Mouse (Mus musculus): Measurements from ENCODE around the gene Cracr2b.
A peak's percentile ranks its signal among the peaks of the same experiment; 100 is the strongest.
"Not testable (repeated sequence)": the region's sequence is repeated elsewhere in the genome, so short reads cannot be mapped to it uniquely, and the experiment has no call there.

Cracr2b gene

GRCm38 (mm10) chr7:141432741-141433516 lies 28.0 kb upstream of the Cracr2b start:
- DNase-seq (ENCODE audit: low read depth in 2 of 2, low spot score in 2 of 2) = no peak

- no peak for DNase-seq (ENCODE audit: low read depth in 2 of 2, low spot score in 2 of 2)
Measured at GRCm38 (mm10) chr7:141433517-141434400, 27.1 kb upstream of the Cracr2b start.

GRCm38 (mm10) chr7:141434464-141434863 lies 26.4 kb upstream of the Cracr2b start:
- no peak for DNase-seq (ENCODE audit: low read depth in 2 of 2, low spot score in 2 of 2)

- DNase-seq (ENCODE audit: low read depth in 2 of 2, low spot score in 2 of 2) = peak in 1 of 2 experiments; percentile 49
Measured at GRCm38 (mm10) chr7:141435129-141435855, 25.6 kb upstream of the Cracr2b start.

- no peak for DNase-seq (ENCODE audit: low read depth in 2 of 2, low spot score in 2 of 2)
Measured at GRCm38 (mm10) chr7:141435856-141436522, 24.9 kb upstream of the Cracr2b start.

DNA sequence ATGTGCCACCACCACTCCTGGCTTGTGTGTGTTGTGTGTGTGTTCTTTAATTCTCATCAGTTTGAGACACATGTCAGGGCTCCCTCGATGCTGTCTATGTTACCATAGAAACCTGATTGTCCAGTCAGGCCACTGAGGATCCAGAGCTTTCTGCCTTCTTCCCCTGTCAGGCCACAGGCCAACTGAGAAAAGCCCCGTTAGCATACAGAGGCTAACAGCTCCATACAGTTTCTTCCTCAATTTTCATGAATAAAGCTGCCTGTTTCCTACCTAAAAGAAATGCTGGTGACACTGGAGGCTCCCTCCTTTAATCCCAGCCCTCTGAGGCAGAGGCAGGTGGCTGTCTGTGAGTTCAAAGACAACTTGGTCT lies 24.4 kb upstream of the Cracr2b start:
- no peak for DNase-seq (ENCODE audit: low read depth in 2 of 2, low spot score in 2 of 2)

DNA sequence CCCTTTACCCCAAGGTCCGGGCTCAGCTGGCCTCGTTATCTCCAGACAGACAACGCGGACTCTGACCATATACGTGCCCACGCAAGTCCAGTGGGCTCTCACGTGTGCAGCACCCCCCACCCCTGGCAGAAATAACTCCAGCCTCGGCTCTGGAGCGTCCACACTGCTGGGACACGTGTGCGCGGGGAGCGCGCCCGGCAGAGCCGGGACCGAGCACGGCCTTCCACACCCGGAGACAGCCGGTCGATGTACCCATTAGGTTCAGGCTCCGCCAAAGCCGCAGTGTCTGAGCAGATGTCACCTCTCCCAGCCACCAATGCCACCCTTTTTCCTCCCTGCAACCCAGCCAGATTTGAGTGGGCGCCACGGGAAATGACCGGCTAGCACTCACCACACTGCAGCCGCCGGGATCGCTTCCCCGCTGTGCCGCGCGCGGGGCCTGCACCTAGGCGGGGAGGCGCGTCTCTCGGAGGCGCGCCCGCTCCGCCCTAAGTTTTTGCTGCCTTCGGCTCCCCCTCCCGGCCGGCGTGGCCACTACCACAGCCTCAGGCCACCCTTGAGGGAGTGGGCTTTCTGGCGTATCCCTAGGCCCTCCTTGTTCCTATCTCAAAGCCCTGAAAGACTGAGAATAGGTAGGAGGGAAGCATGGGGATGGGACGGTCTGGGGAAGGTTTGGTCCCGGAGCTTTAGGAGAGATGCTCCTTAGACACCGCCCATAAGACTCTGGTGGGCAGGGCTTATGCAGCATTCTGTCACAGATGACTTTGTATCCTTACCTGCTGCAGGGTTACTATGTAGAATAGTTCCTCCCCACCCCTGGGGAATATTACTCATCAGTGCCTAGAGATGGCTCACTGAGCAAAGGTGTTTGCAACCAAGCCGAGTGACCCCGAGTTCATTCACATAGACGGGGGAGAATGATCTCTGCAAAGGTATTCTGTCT lies 23.4 kb upstream of the Cracr2b start, which contains the start of gene Slc25a22:
Slc25a22 (minus strand) TSS at position 715 of the 943 bp plus-strand sequence.
- DNase-seq (ENCODE audit: low read depth in 2 of 2, low spot score in 2 of 2) = peak; percentile 72 to 80

- no peak for DNase-seq (ENCODE audit: low read depth in 2 of 2, low spot score in 2 of 2)
Measured at GRCm38 (mm10) chr7:141438201-141438968, 22.5 kb upstream of the Cracr2b start.

DNA sequence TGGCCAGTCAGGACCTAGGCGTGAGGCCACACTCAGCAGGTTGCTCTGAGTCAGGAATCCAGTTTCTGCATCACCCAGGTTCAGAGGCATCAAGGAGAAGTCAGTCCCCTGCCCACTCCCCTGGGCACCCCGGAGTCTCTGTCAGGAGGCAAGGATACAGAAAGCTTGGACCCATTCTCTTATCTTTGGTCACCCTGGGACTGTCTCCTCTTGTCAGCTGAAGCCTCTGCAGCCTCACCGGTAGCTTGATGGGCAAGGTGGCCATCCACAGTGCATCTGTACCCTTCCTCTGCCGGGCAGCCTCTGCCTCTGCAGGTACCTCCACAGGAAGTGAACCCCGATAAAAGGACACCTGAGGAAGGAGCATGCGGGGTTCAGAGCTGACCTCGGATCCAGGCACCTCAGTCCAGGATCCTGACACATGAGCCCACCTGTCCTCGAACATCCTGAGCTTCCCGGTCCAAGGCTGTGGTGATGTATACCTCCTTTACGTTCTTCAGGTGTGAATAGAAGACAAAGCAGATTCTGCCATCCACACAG lies 21.7 kb upstream of the Cracr2b start:
- DNase-seq (ENCODE audit: low read depth in 2 of 2, low spot score in 2 of 2) = no peak

- no peak for DNase-seq (ENCODE audit: low read depth in 2 of 2, low spot score in 2 of 2)
Measured at GRCm38 (mm10) chr7:141439811-141440210, 21.1 kb upstream of the Cracr2b start.

GRCm38 (mm10) chr7:141440613-141441012 lies 20.3 kb upstream of the Cracr2b start:
- DNase-seq (ENCODE audit: low read depth in 2 of 2, low spot score in 2 of 2) = no peak

DNA sequence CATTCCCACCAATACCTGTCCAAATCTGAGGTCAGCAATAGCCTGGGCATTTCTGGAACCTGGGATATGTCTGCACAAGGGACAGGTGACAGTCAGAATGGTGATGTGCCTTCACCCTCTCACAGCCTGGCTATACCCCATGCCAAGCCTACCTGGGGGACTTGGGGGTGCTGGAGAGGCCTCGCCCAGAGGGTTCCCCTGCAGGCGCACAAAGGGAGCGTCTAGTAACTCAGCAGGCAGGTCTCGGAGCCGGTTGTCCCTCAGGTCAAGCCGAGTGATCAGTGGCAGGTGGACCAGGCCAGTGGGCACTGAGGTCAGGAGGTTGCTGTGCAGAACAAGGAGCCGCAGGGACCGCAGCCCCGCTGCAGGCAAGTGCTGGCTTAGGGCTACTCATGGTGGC lies 19.4 kb upstream of the Cracr2b start:
- DNase-seq (ENCODE audit: low read depth in 2 of 2, low spot score in 2 of 2) = no peak

GRCm38 (mm10) chr7:141442199-141442598 lies 18.7 kb upstream of the Cracr2b start:
- DNase-seq (ENCODE audit: low read depth in 2 of 2, low spot score in 2 of 2) = no peak

DNA sequence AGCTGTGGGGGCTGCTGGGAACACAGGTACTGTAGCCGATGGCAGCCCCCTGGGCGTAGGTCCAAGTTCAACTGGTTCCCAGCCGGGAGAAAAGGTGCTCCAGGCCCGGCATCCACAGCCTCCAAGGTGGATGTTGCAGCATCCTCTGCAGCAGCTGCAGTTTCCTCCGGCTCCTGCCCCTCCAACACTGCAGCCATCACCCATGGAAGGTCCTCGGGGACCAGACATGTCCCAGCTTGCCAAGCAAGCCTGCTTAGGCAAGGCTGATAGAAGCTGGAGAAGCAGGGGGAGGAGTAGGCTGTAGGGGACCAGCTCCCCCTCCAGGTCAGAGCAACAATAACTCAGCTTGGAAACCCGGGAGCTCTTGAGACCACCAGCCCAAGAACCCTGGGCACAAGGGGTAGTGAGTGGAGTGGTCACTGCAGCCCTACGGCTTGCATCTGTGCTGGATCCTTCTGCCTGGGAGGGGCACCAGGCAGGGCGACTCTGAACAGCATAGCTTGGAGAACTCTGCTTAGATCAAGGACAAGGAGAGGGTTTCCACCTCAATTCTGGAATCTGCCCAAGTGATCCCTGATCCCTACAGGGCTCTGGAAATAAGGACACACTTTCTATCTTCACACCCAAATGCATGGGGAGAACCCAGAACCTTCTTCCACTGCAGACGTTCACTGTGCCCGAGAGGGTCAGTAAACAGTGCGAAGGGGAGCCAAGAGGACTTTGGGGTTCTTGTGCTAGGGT lies 17.6 kb upstream of the Cracr2b start:
- no peak for DNase-seq (ENCODE audit: low read depth in 2 of 2, low spot score in 2 of 2)

GRCm38 (mm10) chr7:141443828-141444237 lies 17.1 kb upstream of the Cracr2b start, which contains the start of gene Pidd1:
Pidd1 (minus strand) TSS chr7:141444025.
- DNase-seq (ENCODE audit: low read depth in 2 of 2, low spot score in 2 of 2) = no peak

GRCm38 (mm10) chr7:141446374-141446773 lies 14.5 kb upstream of the Cracr2b start:
- DNase-seq (ENCODE audit: low read depth in 2 of 2, low spot score in 2 of 2) = not testable (repeated sequence)

GRCm38 (mm10) chr7:141447110-141447991 lies 13.5 kb upstream of the Cracr2b start, which contains the start of gene Rplp2:
Rplp2 (plus strand) TSS chr7:141447370.
- DNase-seq (ENCODE audit: low read depth in 2 of 2, low spot score in 2 of 2) = peak; percentile 85 to 93
